Mouse (Mus musculus): ENCODE results near the gene Prr14.
A peak's percentile ranks its signal among the peaks of the same experiment; 100 is the strongest.

Gene Prr14

GRCm38 (mm10) chr7:127511808-127512230 lies 52.4 kb downstream of the Prr14 start, which contains the start of gene Srcap:
TSS of gene Srcap (plus strand) at chr7:127511983.
- peak; percentile 95 for DNase-seq (ENCODE audit: low spot score in 2 of 2)

GRCm38 (mm10) chr7:127512231-127513015 lies 53.0 kb downstream of the Prr14 start:
- peak; percentile 78 to 82 for DNase-seq (ENCODE audit: low spot score in 2 of 2)

GRCm38 (mm10) chr7:127513016-127513390 lies 53.6 kb downstream of the Prr14 start:
- DNase-seq (ENCODE audit: low spot score in 2 of 2) = peak in 1 of 2 experiments; percentile 21

DNA sequence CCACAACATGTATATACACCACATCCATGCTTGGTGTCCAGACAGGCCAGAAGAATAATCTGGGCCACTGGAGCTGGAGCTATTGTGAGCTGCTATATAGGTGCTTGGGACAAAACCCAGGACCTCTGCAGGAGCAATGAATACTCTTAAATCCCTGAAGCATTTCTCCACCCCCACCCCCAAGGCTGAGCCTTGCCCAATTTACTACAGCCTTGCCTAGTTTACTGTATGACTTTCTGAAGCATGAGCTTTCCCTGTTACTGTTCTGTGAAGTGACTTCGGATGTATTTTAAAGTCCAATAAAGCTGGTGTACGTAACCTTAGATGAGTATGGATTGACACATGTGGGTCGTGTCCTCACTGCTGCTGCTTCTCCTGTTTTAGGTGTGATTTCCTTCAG lies 54.4 kb downstream of the Prr14 start:
- DNase-seq (ENCODE audit: low spot score in 2 of 2) = no peak

DNA sequence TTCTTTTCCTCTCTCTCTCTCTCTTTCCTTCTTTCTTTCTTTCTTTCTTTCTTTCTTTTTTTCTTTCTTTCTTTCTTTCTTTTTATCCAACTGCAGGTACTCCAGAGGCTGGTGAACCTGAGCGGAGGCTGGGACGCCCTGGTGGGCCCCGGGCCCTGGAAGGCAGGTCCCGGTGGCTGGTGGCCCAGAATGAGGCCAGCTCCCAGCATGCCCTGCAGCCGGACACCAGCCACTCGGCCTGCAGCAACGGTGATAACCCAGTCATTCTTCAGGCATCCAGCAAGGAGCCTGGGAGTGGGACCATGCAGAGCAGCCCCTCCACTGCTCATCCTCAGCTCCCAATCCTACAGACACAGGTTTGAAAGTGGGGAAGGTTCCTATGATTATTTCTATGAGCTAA lies 56.4 kb downstream of the Prr14 start:
- no peak for DNase-seq (ENCODE audit: low spot score in 2 of 2)

DNA sequence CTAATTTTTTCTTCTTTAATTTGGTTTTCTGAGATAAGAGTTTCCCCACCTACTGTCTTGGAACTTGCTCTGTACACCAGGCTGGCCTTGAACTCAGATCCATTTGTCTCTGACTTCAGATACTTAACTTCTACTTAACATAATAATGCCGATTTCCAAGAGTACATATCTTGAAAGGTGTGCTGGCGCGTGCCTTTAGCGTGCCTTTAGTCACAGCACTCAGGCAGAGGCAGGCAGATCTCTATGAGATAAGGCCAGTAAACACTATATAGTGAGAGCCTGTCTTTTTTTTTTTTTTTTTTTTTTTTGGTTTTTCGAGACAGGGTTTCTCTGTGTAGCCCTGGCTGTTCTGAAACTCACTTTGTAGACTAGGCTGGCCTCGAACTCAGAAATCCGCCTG lies 56.9 kb downstream of the Prr14 start:
- DNase-seq (ENCODE audit: low spot score in 2 of 2) = no peak

DNA sequence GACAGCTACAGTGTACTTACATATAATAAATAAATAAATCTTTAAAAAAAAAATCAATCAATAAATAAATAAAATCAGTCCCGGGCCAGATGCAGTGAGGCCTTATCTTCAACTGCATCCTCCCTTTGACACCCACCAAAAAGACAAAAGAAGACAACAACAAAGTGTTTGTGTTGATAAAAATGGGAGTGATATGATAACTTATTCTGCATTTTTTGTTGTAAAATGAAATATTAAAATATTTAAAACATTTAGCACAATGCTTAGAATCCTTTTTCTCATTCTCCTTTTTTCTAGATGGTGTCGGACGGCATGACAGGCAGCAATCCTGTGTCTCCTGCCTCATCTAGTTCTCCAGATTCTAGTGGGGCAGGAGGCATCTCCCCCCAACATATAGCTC lies 59.9 kb downstream of the Prr14 start, which contains the start of gene Gm42715:
TSS of gene Gm42715 (plus strand) at position 301 of the 400 bp plus-strand sequence.
- DNase-seq (ENCODE audit: low spot score in 2 of 2) = no peak
